Mouse (Mus musculus): ENCODE data around the gene Rita1.

Rita1 gene

DNA sequence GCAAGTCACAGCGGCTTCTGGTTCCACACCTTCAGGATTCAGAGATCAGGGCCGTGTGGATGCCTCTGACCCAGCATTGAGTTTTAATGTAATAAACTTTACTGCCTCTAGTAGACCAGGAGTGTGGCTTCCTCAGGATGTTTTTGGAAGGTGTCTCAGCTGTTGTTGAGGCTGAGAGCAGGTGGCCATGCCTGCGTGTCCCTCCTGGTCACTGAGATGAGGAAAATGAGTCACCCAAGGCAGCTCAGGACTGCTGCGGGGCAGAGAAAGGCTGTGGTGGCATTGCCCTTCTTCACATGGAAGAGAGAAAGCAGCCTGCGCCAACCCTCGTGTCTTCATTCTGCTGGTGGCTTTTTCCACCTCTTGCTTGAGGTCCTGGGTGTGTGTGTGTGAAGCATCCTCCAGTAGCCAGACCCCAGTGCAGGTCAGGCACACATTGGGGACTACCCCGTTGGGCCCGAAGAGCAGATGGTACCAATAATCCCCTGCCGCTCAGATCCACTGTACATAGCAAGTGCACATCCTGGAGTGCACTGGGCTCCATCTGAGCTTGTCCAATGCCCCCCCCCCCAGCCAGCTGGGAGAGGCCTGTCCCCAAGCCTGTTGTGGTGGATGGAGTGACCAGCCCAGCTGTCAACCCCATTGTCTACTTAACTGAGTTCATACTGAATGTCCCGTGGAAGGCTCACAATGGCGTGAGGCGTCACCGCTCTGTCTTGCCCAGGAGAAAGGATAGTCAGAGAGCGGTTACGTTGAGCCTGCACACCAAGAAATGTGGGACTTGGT lies 15.3 kb upstream of the Rita1 start:
- no peak for DNase-seq

DNA sequence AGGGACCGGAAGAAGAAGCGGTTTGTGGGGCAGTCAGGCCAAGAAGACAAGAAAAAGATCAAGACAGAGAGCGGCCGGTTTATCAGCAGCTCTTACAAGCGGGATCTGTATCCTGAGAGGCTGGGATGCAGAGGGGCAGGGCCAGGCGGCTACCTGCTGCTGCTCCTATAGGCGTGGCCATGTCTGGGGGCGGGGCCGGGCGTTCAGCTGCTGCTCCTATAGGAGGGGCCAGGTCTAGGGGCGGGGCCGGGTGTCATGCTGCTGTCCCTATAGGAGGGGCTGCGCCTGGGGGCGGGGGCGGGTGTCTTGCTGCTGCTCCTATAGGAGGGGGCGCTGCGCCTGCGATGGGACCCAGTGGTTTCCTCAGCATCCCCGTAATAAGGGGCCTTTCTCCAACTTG lies 14.0 kb upstream of the Rita1 start:
- DNase-seq: no peak

DNA sequence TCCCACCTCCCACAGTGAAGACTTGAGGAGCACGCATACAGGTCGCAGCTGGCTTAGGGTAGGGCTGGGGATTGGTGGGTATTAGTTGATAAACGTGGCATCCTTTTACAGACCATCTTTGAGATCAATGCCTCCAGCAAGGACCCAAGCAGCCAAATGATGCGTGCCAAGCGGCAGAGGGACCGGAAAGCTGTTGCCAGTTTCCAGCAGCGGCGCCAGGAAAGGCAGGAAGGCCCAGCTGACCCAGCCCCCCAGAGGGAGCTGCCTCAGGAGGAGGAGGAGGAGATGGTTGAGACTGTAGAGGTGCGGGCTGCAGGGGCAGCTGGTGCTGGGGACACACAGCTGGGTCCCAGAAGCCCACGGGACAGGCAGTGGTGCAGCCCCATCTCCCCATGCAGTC lies 12.0 kb upstream of the Rita1 start:
- no peak for DNase-seq

DNA sequence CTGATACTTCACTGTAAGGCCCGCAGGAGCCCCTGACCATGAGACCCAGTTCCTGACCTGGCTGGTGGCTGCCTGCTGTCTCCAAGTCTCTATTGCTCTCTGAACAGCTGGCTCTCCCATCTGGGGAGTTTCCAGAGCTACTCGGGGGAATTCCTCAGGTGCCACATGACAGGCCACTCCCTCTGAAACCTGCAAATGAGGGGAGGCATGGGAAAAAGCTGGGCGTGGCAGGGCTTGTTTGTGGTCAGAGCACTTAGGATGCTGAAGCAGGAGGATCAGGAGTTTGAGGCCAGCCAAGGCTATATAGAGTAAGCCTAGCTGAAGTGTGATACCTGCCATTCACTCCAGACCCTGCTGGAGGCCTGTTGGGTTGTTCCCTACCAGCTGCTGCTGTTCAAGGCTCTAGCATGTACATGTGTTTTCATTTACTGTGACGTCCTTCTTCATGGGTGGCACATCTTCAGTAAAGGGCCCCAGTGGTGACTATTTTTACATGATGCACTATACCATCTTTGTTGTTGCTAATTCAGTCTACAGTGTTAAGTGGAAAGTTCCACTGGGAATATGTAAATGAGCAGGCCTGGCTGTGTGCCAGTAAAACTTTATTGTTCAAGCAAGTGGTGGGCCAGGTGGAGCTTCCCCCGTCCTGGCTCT lies 9.9 kb upstream of the Rita1 start:
- DNase-seq: peak; percentile 36 to 53

DNA sequence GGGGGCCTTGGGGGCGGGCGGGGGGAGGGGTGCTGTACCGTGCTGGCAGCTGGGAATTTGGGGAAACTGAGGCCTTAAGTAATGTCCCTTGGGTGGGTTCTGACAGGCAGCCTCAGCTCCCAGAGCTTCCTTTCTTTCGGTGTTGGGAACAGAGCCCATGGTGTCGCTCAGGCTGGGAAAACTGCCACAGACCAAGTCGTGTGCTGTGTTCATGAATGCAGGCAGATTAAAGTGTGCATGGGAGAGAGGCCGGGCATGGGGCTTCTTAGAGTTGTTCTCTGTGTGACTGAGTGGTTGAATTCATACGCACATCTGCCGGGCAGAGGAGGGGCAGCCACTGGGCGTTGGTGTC lies 9.4 kb upstream of the Rita1 start:
- DNase-seq: no peak

DNA sequence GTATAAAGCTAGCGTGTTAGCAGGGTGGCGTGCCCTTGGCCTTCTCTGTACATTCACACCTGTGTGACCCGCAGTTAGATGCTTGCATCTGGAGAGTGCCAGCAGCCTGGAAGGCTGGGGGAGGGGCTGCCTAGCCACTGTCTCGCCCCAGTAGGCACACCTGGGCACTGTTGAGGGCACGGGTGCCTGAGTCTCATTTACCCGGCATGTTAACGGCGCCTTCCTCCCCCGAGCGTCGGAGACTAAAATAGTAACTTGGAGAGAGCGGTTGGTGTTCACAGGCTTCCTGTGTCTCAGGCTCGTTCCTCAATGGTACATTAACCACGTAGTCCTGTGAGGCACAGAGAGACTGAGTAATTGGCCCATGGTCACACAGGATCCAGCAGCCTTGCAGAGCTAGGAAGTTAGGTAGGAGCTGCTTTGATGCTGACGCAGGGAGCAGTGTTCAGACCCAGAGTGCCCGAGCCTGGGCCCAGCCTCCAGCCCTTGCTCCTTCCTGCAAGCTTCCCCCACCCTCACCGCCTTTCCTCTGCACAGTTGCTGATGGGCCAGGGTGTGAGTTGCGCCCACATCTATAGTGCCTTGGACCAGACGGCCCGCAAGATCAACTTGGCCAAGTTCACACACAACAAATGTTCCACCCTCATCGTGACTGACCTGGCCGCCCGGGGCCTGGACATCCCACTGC lies 8.8 kb upstream of the Rita1 start:
- DNase-seq: peak; percentile 62 to 71

DNA sequence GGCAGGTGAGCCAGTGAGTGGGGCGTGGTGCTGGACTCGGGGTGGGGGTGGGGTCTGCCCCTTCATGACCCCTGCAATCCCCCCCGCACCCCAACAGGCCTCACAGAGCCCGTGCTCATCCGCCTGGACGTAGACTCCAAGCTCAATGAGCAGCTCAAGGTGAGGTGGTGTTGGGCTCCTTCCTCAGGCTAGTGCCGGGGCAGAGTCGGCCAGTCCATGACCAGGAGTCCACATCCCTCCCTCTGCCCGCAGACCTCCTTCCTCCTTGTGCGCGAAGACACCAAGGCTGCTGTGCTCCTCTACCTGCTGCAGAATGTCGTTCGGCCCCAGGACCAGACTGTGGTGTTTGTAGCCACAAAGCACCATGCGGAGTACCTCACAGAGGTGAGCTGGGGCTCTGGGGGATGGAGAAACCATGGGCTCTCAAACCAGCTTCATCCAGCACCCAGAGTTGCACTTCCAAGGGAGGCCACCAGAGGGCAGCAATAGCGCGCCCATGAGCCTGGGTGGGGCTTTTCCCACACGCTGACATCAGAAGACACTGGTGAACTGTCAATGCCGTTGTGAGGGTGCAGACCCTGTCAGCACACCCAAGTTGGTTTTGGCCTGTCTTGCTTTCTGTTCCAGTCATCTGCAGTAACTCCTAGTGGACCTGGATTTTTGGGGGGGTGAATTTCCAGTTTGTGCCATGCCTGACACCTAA lies 8.1 kb upstream of the Rita1 start:
- DNase-seq: peak; percentile 53 to 86

DNA sequence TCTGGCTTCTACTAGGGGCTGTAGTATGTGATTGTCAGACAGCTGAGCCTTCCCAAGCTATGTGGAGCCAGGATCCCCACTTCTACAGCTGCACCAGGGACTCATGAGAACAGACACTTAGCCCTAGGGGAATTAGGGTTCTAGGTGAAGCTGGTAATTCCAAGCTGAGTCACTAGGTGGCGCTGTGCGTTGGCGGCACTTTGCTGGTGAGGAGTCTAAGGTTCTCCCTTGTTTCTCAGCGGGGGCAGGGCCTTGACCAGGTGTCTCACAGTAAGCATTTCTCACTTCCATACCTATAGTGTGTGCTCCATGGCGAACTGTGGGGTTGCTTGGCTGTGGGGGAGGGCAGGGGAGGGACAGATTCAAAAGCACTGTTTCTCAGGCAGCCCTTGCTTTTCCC lies 6.8 kb upstream of the Rita1 start:
- peak in 1 of 2 experiments; percentile 65 for DNase-seq

DNA sequence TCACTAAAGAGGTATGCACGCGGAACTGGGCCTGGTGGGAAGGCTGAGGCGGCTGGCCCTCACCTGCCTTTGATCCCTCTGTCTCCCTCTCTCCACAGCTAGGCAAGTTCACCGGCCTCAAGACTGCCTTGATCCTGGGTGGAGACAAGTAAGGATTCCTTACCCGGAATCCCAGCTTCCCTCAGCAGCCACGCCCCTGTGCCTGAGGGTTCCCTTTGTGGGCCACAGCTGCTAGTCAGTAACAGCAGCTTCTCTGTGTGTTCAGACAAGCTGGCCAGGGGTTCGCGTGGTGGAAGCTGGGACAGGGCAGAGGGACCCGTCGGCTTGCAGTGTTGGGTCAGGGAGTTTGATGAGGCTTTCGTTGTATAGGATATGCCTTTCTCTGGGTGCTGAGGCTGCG lies 6.4 kb upstream of the Rita1 start:
- no peak for DNase-seq

DNA sequence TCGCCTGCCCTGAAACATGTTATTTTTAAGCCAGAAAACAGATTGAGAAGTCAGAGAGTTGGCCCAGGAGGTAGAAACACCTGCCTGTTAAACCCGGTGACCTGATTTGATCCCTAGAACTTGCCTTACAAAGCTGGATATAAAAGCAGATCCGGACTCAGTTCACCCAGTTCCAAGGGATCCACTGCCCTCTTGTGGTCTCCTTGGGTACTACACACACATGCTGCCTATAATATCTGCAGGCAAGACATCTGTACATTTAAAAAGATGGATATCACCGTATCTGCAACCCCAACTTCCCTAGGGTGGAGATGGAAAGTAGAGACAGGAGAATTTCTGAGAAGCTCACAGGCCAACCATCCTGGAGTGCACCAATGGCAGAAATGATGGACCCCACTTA lies 3.5 kb upstream of the Rita1 start:
- DNase-seq: no peak

DNA sequence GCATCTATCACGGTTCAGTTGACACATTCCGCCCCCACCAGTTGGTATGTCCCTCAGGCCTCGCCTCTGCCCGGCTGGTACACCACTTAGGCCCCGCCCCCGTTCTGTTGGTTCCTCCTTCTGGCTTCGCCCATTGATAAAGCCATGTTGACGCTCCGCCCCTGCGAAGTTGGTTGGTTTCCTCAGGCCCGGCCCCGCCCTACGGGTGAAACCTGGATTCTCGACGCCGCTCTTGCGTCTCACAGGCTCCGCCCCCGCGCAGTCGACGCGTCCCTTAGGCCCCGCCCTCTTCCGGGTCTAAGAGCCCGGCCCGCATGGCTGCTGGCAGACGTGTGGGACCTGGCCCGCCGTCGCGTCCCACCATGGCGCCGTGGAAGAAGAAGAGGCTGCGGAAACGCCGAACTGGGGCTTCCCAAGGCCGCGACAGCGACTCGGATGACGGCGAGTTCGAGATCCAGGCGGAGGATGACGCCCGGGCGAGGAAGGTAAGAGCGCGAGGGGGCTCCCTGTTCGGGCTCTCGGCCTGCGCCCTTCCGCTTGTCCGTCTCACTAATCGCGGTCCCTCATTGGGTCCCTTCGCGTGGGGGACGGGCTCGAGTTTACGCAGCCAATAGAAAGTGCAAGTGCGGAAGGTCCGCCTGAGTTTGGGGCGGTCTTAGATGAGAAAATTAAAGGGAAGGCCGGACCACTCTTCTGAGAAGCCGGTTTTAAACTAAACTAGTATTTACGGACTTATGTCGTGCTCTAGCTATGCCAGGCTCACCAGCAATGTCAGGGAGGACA lies 624 bp upstream of the Rita1 start:
- DNase-seq: peak; percentile 100

DNA sequence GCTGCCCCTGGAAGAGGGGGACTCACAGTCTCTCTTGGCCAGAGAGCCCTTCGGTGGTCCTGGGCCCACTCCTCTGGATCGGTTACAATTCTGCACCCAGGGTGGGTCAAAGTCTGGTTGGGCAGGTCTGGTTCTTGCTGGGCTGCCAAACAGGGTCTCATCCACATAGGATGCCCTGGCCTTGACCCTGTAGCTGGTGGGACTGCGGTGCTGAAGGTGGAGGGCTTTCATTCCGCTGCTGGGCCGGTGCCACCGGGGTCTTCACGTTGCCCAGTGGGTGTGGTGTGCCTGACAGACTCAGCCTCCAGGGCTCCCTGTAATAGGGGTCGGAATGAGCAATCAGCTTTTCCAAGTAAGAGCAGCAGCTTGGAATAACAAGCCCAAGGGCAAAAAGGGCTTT lies 973 bp downstream of the Rita1 start:
- no peak for DNase-seq

DNA sequence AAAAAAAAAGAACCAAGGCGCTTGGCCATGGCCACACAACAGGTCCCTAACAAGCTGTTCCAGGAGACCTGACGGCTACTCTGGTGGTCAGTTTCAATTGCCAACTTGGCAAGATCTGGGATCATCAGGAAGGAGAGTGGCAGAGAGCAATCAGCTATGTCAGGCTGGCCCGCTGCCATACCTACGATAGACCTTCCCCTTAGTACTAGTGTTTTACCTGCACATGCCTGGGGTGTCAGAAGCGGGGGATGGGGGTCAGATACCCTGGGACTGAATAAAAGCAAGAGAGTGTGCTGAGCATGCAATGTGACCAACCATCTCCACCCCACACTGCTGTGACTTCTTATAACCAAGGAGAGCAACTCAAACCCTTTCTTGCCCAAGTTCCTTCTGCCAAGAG lies 1.5 kb downstream of the Rita1 start:
- DNase-seq: peak; percentile 52 to 53

DNA sequence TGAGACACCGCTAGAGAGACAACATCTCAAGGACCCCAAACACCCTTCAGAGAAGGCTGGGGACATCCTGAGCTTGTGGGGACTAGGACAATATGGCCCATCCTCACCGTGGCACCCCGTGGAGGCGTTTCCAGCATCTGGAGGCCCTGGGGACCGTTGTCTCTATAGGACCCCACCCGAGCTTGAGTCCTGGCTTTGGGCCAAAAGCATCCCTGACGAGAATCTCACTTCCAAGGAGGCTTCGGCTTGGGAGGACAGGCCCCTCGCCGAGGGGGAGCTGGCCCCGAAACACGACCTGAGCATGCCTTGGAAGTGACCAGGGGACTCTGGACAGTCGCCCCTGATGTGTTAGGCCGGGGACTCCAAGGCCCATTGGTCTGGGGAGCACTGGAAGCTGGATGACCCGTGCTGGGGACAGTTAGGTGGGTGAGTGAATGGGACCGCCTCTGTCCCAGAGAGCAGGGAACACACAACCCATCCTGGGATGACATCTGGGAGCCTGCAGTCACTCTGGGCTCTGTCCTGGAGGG lies 3.1 kb downstream of the Rita1 start:
- no peak for DNase-seq

DNA sequence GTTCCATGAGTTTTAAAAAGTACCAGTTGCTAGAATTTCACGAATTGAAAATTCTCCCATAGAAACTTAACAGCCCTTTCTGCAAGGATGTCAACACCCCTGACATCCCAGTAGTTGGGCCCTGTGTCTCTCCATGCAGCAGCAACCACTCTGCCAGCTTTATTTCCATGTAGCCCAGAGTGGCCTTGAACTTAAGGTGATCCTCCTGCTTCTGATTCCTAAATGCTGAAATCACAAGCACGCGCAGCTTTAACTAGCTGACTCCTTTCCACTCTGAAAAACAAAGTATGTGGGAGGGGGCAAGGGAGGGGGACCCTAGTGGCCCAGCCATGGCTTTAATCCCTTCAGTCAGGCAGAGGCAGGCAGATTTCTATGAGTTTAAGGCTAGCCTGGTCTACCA lies 5.1 kb downstream of the Rita1 start:
- DNase-seq: no peak

DNA sequence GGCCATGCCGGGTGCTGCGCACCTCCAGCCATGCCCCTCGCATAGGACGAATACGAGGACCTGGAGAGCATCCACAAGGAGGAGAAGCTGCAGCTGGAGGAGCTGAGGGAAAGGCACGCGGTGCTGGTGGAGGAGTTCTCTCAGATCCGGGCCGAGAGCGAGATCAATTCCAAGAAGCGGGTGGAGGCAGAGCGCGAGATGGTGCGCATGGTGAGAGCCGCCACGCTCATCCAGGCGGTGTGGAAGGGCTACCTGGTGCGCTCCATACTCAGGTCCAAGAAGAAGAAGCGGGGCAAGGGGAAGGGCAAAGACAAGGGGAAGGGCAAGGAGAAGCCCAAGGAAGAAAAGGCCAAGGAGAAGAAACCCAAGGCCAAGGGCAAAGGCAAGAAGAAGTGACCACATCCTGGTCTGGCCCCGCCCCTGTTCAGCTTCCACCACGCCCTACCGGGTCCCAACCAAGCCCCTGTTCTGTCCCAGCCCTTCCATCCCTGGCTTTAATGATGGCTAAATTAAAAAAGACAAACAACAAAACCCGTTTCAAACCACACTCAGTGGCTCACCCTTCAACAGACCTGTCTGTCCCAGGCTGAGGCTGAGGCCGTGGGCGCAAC lies 5.7 kb downstream of the Rita1 start:
- DNase-seq: no peak

DNA sequence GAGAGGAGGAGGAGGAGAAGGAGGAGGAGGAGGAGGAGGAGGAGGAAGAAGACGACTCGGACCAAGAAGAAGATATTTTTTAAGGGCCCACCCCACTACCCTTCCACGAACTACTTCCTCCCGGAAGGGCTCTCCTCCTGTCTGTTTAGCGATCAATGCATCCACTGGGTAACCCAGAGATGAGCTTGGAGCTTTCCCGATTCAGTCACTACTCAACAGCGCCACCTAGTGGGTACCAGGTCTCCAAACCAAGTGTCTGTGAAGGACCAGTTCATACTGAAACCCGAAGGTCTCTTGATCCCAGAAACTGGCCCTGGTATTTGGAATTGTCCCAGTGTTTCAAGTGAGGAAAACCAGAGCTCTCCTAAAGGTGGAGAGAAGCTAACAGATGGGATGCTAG lies 6.7 kb downstream of the Rita1 start:
- DNase-seq: peak; percentile 78 to 86

DNA sequence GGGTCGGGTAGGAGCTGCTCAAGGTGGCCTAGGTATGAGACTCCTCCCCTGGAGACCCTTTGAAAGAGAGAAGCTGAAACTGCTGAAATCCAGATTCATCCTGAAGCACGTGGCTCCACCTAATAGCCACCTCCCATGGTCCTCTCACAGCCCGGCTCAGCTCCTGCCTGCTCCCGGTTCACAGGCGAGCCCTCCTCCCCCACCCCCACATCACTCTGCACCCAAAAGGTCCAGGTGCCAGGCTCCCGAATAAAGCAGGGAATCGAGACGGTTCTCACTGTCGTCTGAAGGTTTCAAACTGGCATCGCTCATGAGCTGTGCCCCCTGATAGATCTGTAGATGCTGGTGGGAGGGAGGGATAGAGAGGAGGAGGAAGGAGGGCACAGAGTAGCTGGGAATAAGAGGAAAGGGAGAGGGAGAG lies 7.1 kb downstream of the Rita1 start:
- no peak for DNase-seq

DNA sequence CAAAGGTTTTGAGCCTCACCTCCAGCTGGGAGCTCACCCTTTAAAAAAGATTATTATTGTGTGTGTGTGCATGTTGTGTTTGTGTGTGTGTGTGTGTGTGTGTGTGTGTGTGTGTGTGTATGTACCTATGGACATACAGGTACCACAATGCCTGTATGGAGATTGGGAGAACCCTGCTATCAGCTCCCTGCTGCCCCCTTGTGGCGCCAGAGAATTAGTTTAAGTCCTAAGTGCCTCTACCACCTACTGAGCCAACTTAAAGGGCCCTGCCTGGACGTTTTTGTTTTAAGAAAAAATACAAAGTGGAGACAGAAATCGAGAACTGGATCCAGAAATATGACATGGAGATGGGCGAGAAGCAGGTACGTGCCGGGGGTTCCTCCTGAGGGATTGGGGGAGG lies 7.5 kb downstream of the Rita1 start:
- peak; percentile 76 to 91 for DNase-seq

DNA sequence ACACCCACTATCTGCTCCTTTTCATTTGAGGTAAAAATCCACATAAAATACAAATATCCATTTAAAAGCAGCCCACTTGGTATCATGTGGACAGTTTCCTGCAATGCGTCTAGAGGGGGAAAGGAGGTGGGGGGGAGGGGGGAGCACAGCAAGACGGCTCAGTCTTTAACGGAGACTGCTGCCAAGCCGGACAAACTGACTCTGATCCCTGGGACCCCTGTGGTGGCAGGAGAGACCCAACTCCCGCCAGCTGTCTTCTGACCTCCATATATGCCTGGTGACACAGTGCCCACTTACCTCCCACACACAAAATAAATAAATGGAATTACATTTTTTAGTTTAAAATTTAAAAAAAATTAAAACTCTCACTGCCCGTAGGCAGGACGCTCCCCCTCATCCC lies 8.9 kb downstream of the Rita1 start:
- no peak for DNase-seq

DNA sequence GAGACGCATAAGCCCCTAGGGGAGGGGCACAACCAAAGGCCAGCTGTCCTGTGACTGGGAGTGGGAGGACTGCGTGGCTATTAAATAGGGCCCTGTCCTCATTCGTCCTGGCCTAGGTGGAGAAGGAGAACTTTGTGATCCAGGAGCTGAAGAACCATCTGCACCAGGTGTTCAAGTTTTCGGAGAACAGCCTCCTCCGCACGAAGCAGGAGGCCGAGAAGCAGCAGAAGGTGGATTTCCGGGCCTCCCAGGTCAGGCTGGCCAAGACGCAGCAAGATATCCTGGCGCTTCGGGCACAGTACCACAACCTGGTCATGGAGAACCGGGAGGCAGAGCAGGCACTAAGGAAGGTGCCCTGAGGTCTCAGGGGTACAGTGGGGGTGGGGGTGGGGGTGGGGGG lies 10.2 kb downstream of the Rita1 start:
- DNase-seq: no peak

Data from kidney, adult 8-10 months (tissue).